Mouse (Mus musculus) neural tube, embryonic 14.5 days (tissue): ENCODE results near the gene Doc2b. TPM values are rescaled to one million over a fixed set of nuclear protein-coding genes. Genes with fewer than 3 reads are reported as not detected.
"Not testable (repeated sequence)": the region's sequence is repeated elsewhere in the genome, so short reads cannot be mapped to it uniquely, and the experiment has no call there.

Experiments
- ATAC-seq: fragments of 200-750 bp; cut with Nextera tagmentation; 2 replicates; pipeline ENCODE4 v1.8.0; 2017; ENCODE audit warnings: low read depth, mild to moderate bottlenecking, moderate TSS enrichment, moderate library complexity
- H3K27ac ChIP-seq: fragments of 300-500 bp; sonication (generic); 2 replicates; pipeline ENCODE4 v1.5.1; 2014; ENCODE audit warnings: low read depth, mild to moderate bottlenecking, control low read depth, low read length, moderate library complexity, mixed read lengths
- H3K27me3 ChIP-seq: fragments of 300-500 bp; sonication (generic); 2 replicates; pipeline ENCODE4 v1.6.1; 2014; ENCODE audit warnings: low read length; ENCODE audit not compliant: control insufficient read depth, insufficient read depth
- H3K36me3 ChIP-seq: fragments of 300-500 bp; sonication (generic); 2 replicates; pipeline ENCODE4 v1.6.1; 2014; ENCODE audit warnings: low read length, mixed read lengths; ENCODE audit not compliant: control insufficient read depth, insufficient read depth
- H3K4me1 ChIP-seq: fragments of 300-500 bp; sonication (generic); 2 replicates; pipeline ENCODE4 v1.6.1; 2014; ENCODE audit warnings: low read length; ENCODE audit not compliant: control insufficient read depth, insufficient read depth
- H3K4me2 ChIP-seq: fragments of 300-500 bp; sonication (generic); 2 replicates; pipeline ENCODE4 v1.6.1; 2014; ENCODE audit warnings: mild to moderate bottlenecking, low read depth, low read length, control low read depth
- H3K4me3 ChIP-seq: fragments of 300-500 bp; sonication (generic); 2 replicates; pipeline ENCODE4 v1.5.1; 2014; ENCODE audit warnings: low read depth, low read length, control low read depth, mixed read lengths
- H3K9ac ChIP-seq: fragments of 300-500 bp; sonication (generic); replicated peaks from 2 replicates; pipeline ENCODE4 v1.6.1; 2014; ENCODE audit warnings: low read depth, mild to moderate bottlenecking, control low read depth, low read length, mixed read lengths
- H3K9me3 ChIP-seq: fragments of 300-500 bp; sonication (generic); 2 replicates; pipeline ENCODE4 v1.6.1; 2016; ENCODE audit warnings: low read length; ENCODE audit not compliant: control insufficient read depth
- WGBS: fragments of 180-500 bp; shearing (Covaris S2); extraction: QIAGEN DNeasy Blood & Tissue Kit; methylation state at CpG from one replicate; pipeline ENCODE4 v1.1.7; 2014; 5-methylcytosine and 5-hydroxymethylcytosine counted together
- polyA plus RNA-seq: library from polyadenylated mRNA; unstranded; fragments of >200 nt; fragmentation: Nextera tagmentation; extraction: Ambion mirVana; gene quantifications from 2 replicates; pipeline ENCODE4 v1.2.1, GENCODE M21; 2014

Doc2b gene
- polyA plus RNA-seq, 1 experiment from 2014 or later = 2.3 TPM

GRCm38 (mm10) chr11:75735462-75736252 is 60.2 kb downstream of the Doc2b start:
- Histone ChIP-seq H3K4me1 (peaks cover 40% of the 10 kb centered on the region), H3K9ac (no peak overlapping the region)
- 67% methylated on average over 5 of the region's 5 CpGs for WGBS

GRCm38 (mm10) chr11:75733227-75733940 is 62.5 kb downstream of the Doc2b start:
- H3K27ac ChIP-seq = peak overlapping the region; percentile 100
- H3K4me3 ChIP-seq = peak overlapping the region; percentile 88
- ATAC-seq = peak; percentile 58
- H3K4me1 ChIP-seq = peaks cover 39% of the 10 kb centered on the region
- no peaks in the 10 kb centered on the region for H3K36me3 ChIP-seq
- no peaks in the 10 kb centered on the region for H3K27me3 ChIP-seq
- WGBS = under 1% methylated on average over 42 of the region's 52 CpGs
- H3K9me3 ChIP-seq = no peaks in the 10 kb centered on the region
- H3K4me2 ChIP-seq = peak overlapping the region; percentile 80
- H3K9ac ChIP-seq = peak overlapping the region; percentile 98

More at GRCm38 (mm10) chr11:75735462-75736252, 60.2 kb downstream of the Doc2b start:
- H3K27me3 ChIP-seq = no peaks in the 10 kb centered on the region
- no peak for ATAC-seq
- H3K36me3 ChIP-seq = no peaks in the 10 kb centered on the region
- no peak overlapping the region for H3K27ac ChIP-seq
- H3K4me2 ChIP-seq = peak overlapping the region; percentile 80
- H3K4me3 ChIP-seq = peak overlapping the region; percentile 88
- no peaks in the 10 kb centered on the region for H3K9me3 ChIP-seq

- Histone ChIP-seq H3K36me3 (no peaks in the 10 kb centered on the region), H3K4me3 (peak within 1 kb of the TSS; percentile 88), H3K4me2 (peak within 1 kb of the TSS; percentile 80), H3K27ac (peak within 1 kb of the TSS; percentile 100), H3K4me1 (peaks cover 33% of the 10 kb centered on the region), H3K9ac (peak within 1 kb of the TSS; percentile 98), H3K27me3 (no peaks in the 10 kb centered on the region), H3K9me3 (no peaks in the 10 kb centered on the region)
- WGBS = under 1% methylated on average over 69 of the region's 76 CpGs
- peak; percentile 92 for ATAC-seq
Measured at GRCm38 (mm10) chr11:75732434-75733226, 63.2 kb downstream of the Doc2b start, which contains the start of gene Ywhae. TSS of gene Ywhae (plus strand) at chr11:75732869.

GRCm38 (mm10) chr11:75727659-75728058 is 68.2 kb downstream of the Doc2b start:
- not testable (repeated sequence) for H3K27me3 ChIP-seq, H3K27ac ChIP-seq, H3K36me3 ChIP-seq, H3K4me3 ChIP-seq, H3K9me3 ChIP-seq, H3K4me1 ChIP-seq, H3K9ac ChIP-seq, H3K4me2 ChIP-seq, ATAC-seq
- 96% methylated on average over 6 of the region's 6 CpGs for WGBS

- H3K4me1 ChIP-seq = peaks cover 6% of the 10 kb centered on the region; the same call in 1 of the 2 replicates
- no peaks in the 10 kb centered on the region for H3K36me3 ChIP-seq
- no peaks in the 10 kb centered on the region for H3K9me3 ChIP-seq
- no peak for ATAC-seq
- WGBS = 82% methylated on average over 2 of the region's 2 CpGs
- H3K9ac ChIP-seq = no peak overlapping the region
- no peak overlapping the region for H3K4me2 ChIP-seq
- H3K4me3 ChIP-seq = no peak overlapping the region
- H3K27ac ChIP-seq = no peak overlapping the region
- H3K27me3 ChIP-seq = no peaks in the 10 kb centered on the region
Measured at GRCm38 (mm10) chr11:75727168-75727567, 68.7 kb downstream of the Doc2b start.

- H3K36me3 ChIP-seq = no peaks in the 10 kb centered on the region
- no peaks in the 10 kb centered on the region for H3K4me1 ChIP-seq
- H3K4me2 ChIP-seq = no peak overlapping the region
- H3K9me3 ChIP-seq = no peaks in the 10 kb centered on the region
- no peak overlapping the region for H3K4me3 ChIP-seq
- WGBS = 63% methylated on average over 4 of the region's 4 CpGs
- ATAC-seq = no peak
- H3K9ac ChIP-seq = no peak overlapping the region
- H3K27ac ChIP-seq = no peak overlapping the region
- H3K27me3 ChIP-seq = no peaks in the 10 kb centered on the region
Measured at GRCm38 (mm10) chr11:75722339-75722738, 73.5 kb downstream of the Doc2b start.

Other genes with a start within 250 kb of the Doc2b start
- gene Pitpna, start 208.0 kb downstream of the Doc2b start, polyA plus RNA-seq = 128 TPM in 2 replicates
- gene Inpp5k, start 165.1 kb downstream of the Doc2b start, polyA plus RNA-seq = 50.0 and 57.4 TPM in 2 replicates
- 5.2 and 9.7 TPM in 2 replicates for gene Myo1c, start 145.5 kb downstream of the Doc2b start, polyA plus RNA-seq
- 96.5 and 120 TPM in 2 replicates for gene Crk, start 116.8 kb downstream of the Doc2b start, polyA plus RNA-seq
- 1,519 and 1,581 TPM in 2 replicates for gene Ywhae, start 63.2 kb downstream of the Doc2b start, polyA plus RNA-seq
- gene Rph3al, start 142.4 kb upstream of the Doc2b start, polyA plus RNA-seq = 1.3 and 2.1 TPM in 2 replicates
- 1.2 and 1.7 TPM in 2 replicates for gene 1700016K19Rik, start 203.9 kb upstream of the Doc2b start, polyA plus RNA-seq
- gene Rflnb, start 231.7 kb upstream of the Doc2b start, polyA plus RNA-seq = 8.1 and 13.7 TPM in 2 replicates